Mouse (Mus musculus): ENCODE measurements around the gene Gfy.

- TF ChIP-seq CTCF (IDR thresholded peaks at IDR 0.05): no peak
- TF ChIP-seq EP300 (IDR thresholded peaks at IDR 0.05): no peak
Observed at GRCm38 (mm10) chr7:45134544-45135026, 44.8 kb downstream of the Gfy start.

Measured in lung, postnatal 0 days (tissue).